Mouse (Mus musculus) c-Kit-positive CD71-negative TER-119-negative erythroid progenitor cells, embryonic 14.5 days (primary cell): ENCODE results near the gene Noct.
A peak's percentile ranks its signal among the peaks of the same experiment; 100 is the strongest.

Experiments used
- DNase-seq: peaks from one replicate; pipeline ENCODE4 v3.0.0-alpha.2; 2013; ENCODE audit warnings: low read depth

The Noct gene

GRCm38 (mm10) chr3:51230886-51231285 lies 6.6 kb downstream of the Noct start:
- no peak for DNase-seq

GRCm38 (mm10) chr3:51231499-51231898 lies 7.3 kb downstream of the Noct start:
- no peak for DNase-seq

- DNase-seq, result no peak
These were observed 8.1 kb downstream of the Noct start for GRCm38 (mm10) chr3:51232205-51232910.

- no peak for DNase-seq
These were observed 9.2 kb downstream of the Noct start for GRCm38 (mm10) chr3:51233474-51233873.

GRCm38 (mm10) chr3:51233918-51234751 lies 9.9 kb downstream of the Noct start:
- DNase-seq, result peak; percentile 79

- no peak for DNase-seq
These were observed 10.5 kb downstream of the Noct start for GRCm38 (mm10) chr3:51234752-51235055.

GRCm38 (mm10) chr3:51238515-51238914 lies 14.3 kb downstream of the Noct start:
- DNase-seq, result no peak

- DNase-seq, result no peak
These were observed 15.3 kb downstream of the Noct start for GRCm38 (mm10) chr3:51239541-51239940.

GRCm38 (mm10) chr3:51247704-51248103 lies 23.5 kb downstream of the Noct start:
- no peak for DNase-seq

GRCm38 (mm10) chr3:51248600-51248999 lies 24.4 kb downstream of the Noct start:
- DNase-seq, result no peak

- DNase-seq, result no peak
These were observed 25.2 kb downstream of the Noct start for GRCm38 (mm10) chr3:51249460-51249859.

- DNase-seq, result no peak
These were observed 25.6 kb downstream of the Noct start for GRCm38 (mm10) chr3:51249866-51250265.

GRCm38 (mm10) chr3:51251057-51251456 lies 26.8 kb downstream of the Noct start:
- no peak for DNase-seq

GRCm38 (mm10) chr3:51252223-51252622 lies 28.0 kb downstream of the Noct start:
- no peak for DNase-seq

GRCm38 (mm10) chr3:51252689-51253402 lies 28.6 kb downstream of the Noct start:
- DNase-seq, result no peak

- DNase-seq, result no peak
These were observed 30.5 kb downstream of the Noct start for GRCm38 (mm10) chr3:51254784-51255183.

- no peak for DNase-seq
These were observed 32.2 kb downstream of the Noct start for GRCm38 (mm10) chr3:51256450-51256849.

GRCm38 (mm10) chr3:51258070-51258469 lies 33.8 kb downstream of the Noct start:
- no peak for DNase-seq

GRCm38 (mm10) chr3:51262942-51263341 lies 38.7 kb downstream of the Noct start:
- no peak for DNase-seq

GRCm38 (mm10) chr3:51268434-51268833 lies 44.2 kb downstream of the Noct start:
- DNase-seq, result no peak

- DNase-seq, result no peak
These were observed 46.0 kb downstream of the Noct start for GRCm38 (mm10) chr3:51270069-51270817.

- DNase-seq, result peak; percentile 95
These were observed 51.7 kb downstream of the Noct start for GRCm38 (mm10) chr3:51275956-51276398.
